Mouse (Mus musculus) embryo, embryonic 9.5 days (tissue): ENCODE data around the gene S100a10.

Source experiments
- DNase-seq: peaks from one replicate; pipeline ENCODE4 v3.0.0-alpha.2; 2017; ENCODE audit errors: extremely low spot score

The S100a10 gene

DNA sequence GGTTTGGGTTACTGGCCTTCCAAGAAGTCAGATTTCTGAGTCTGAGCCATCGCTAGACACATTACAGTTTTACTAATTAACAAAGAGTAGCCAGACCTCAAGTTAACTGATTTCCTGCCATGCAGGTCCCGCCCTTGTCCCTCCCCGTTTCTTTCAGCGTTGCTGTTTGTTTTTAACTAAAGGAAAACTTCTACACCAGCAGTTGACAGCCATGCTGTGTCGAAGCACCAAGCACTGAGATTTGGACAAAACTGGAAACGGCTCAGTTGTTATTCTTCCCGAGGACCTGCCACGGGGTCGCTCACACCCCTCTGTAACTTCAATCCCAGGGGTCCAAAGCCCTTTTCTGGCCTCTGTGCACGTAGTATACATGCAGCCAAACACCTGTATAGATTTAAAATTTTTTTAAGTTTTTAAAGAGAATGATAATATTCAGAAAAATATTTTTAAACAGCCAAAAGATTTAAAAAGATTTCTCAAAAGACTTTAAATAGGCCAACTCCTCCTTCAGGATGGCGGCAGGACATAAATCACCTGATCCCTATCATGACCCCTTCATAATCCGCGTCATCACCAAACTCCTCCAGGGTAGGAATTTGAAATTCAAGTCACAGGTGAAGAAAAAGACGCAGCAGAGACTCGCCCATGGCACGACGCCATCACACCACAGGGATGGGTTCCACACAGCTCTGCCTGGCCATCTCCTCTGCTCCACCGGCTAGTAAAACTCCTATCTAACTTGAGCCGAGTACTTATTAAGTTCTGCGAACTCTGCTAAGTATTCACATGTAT, 6.9 kb upstream of the S100a10 start:
- no peak for DNase-seq

DNA sequence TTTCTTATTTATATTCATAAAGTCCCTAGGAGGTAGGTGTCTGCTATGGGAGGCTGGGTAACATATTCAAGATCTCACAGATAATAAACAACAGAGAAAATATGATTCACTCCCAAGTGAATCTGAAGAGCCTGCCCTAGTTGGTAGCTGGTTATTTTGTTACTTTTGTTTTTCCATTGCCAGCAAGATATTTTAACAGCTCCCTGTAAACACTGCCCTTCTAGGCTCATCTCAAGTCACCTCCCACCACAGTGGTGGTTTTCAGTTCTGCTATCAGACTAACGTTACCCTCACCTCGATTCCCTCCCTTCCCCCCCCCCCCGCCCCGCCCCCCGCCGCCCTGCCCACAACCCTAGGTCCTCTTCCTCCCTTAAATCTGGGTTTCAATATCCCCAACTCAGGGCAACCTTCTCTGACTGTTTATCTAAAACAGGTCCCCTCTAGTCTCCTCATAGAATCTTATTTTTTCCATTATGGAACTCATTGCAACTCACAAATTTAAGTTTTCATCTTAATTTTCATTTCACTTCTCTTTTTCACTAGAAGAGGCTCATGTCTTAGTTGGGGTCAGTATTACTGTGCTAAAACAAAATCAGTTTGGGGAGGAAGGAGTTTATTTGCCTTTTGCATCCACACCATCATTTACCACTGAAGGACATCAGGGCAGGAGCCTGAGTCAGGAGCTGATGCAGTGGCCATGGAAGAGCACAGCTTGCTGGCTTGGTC, 6.2 kb upstream of the S100a10 start:
- no peak for DNase-seq

DNA sequence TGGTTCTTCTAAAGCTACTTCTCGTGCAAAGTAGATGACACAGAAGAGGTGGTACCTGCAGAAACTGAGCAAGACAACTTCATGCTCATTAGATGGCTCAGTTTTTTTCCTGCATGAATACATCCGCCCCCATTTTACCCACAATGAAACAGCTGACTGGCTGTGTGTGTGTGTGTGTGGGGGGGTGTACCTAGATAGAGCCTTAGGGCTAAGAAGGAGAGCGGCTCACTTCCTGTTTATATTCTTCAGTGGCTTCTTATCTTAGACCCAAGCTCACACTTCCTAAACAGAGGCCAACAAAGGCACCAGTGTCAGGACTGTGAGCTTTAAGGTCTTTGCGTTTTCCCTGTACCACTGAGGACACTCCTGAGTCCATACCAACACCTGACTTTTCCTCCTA, 4.9 kb upstream of the S100a10 start:
- no peak for DNase-seq

DNA sequence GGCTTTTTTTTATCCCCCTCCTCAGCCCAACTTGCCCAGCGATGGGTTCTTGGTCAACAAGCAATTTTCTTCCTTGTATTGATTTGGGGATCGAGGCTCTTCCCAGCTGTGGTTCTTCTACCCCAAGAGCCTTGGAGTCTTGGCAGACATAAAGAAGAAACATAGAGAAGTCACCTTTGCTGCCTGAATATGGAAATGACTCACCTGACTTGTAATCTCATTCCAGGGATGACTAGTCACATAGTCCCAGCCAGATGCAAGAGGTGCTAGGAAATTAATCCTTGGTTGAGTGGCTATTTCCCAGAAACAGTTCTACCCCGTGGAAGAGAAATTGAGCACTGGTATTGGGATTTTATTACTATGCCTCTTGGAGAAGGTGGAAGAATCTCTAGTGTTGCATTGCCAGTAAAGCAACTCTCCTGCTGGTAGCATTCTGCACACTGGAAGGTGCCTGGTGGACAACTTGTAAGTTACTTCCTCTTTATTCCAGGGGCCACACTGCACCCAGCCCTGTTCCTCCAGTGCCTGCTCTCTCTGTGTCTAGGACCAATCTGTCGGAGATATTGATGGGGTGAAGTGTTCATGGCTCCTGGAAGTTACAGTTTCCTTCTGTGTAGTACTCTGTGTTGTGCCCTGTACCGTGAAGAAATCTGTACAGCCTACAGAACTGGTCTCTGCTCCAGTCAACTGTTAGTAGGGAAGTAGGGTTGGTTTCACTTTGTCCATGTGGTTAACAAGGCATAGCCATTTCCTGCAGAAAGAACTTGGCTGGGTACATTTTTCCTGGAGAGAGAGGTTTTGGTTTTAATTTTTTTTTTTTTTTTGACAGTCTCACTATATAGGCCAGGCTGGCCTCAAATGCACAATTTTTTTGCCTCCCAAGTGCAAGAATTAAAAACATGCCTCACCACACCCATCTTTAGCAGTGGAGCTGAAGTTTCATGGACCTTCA, 2.7 kb upstream of the S100a10 start:
- no peak for DNase-seq

DNA sequence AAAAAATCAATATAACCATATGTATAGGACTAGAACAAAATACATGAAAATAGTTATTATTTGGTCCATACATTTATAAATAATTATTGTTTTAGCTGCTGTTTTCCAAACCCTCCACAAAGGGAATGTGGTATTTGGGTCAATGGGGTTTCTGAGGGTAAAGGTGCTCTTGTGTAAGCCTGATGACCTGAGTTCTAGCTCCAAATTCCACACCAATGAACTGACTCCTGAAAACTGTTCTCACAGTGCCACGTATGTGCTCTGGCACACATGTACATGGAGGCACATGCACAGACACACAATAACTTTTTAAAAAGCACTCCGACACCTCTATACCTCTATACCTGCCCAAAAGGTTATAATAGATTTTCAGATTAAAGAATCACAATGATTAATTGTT, 1.6 kb upstream of the S100a10 start:
- no peak for DNase-seq

DNA sequence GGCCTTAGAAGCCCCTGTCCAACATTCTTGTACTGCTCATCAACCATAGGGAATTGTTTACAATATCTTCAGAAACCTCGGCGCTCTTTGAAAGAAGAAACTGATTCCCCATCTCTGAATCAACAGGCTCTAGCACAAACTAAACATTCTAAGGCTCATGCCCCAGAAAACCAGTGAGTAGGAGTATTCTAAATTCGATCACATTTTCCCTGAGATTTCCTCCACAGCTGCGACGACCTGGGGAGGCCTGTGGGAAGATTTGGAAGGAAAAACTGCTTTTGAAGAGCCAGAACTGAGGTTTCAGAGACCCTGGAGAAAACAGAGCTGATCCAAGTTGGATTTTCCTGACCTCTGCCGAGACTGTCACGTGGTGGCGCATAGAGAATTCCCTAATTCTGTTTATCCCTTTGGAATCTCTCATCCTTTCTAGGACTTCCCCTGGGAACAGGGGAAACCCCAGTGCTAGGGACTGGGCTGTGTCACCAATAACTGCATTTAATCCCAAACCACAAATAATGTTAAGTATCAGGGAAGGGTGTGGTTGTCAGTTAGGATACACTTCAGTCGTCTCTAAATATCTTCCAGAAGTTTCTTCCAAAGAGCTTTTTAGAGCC, 1.0 kb upstream of the S100a10 start:
- no peak for DNase-seq

DNA sequence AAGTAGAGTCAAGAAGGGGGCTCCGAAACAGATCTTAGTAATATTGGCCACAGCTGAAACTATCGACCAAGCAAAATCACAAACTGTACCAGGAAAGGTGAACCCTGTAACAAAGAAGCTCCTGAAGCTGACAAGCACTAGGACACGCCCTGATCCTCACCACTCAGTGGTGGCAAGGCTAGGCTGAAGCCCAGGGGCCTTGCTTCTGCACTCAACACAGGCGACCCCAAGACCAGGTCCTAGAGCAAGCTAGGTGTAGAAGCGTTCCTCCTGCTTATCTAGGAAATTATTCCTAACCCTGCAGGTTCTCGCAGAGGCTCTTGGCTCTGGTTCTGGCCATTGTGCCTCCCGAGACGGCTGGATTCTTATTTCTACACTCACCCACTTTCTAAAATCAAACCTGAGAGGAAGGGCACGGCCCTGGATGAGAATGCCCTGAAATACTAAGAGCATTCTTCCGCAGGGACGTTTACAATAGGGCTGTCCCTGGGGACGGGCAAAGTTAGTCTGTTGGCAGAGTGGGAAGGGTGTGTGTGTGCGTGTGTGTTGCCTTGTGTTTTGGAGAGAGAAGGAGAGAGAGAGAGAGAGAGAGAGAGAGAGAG, 400 bp upstream of the S100a10 start:
- DNase-seq = peak; percentile 37

DNA sequence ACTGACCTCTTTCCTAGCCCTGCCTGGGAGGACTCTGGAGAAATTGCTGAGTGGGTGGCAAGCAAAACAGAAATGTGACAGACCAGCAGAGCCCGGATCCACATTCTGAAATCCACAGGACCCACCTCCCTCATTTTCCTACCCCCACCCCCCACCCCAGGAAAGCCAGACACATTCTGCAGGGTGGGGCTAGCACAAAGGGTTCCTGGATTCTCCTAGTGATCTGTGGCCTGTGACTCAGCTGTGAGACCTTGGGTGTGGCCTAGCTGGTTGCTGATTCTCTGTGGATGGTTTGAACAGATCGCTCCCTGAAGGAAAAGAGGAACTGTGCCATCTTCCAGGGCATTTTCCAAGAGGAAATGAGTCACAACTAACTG, 986 bp downstream of the S100a10 start:
- DNase-seq = peak; percentile 33

DNA sequence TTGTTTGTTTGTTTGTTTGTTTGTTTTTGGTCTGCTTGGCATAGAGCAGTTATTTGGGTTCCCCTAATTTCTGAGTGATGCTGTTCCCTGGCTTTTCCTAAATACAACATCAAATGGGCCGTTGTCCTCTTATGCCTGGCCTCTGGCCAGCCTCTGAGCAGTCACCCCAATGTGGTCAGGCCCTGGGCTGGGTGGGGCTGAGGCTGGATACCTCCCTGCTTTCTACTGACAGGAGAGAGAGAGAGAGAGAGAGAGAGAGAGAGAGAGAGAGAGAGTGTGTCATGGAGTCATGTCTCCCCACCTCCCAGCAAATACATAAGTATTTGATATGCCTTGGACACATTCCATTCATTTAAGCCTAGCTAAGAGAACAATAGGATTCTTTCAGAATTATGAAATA, 1.7 kb downstream of the S100a10 start:
- no peak for DNase-seq

DNA sequence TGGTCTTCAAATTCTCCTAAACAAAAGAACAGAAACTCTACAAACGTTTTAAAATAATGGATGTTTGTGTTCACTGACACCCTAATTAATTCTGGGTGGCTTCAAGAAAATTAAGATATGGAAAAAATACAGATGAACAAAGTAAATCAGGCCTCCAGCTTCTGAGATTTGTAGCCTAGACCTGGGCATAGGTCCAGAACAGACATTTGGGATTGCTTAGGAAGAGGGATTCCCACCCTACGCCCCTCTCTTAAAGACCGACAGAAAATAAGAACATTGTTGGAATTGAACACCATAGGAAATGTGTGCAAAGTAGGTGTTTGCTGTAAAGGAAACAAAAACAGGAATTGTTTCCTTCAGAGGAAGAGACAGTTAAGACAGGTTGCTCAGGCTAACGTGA, 2.6 kb downstream of the S100a10 start:
- no peak for DNase-seq

DNA sequence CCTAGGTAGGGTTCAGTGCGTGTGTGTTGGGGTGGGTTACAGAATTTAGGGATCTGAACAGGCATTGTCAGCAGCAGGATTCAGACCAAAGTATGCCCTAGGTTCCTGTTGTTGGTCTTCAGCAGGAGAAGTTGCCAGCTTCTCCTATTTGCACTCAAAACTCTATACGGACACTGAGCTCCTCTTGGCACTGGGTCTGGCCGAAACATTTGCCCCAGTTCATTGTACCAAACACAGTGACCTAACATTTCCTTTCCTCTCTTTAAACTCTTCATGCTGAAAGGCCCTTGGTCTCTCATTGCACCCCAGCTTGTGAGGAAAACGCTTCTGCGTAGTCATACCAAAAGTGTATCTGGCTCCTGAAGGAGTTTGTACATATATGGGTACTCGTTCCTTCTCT, 5.1 kb downstream of the S100a10 start:
- DNase-seq = no peak

DNA sequence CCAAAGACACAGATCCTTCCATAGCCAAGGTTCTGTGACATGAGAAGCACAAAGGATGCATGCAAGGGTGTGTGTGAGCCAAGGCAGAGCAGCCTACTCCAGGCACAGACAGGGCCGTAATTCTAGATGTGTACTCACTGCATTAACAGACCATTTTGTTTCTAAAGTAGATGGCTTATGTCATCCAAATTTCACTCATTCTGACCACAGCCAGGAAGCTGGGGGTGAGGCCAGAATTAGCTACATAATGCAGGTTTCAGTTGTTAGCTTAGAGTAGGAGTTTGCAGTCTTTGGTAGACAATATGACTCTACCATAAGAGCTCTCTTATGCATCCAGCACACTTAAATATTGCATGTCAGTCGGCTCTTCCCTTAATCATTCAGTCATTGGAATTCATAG, 7.5 kb downstream of the S100a10 start:
- no peak for DNase-seq

DNA sequence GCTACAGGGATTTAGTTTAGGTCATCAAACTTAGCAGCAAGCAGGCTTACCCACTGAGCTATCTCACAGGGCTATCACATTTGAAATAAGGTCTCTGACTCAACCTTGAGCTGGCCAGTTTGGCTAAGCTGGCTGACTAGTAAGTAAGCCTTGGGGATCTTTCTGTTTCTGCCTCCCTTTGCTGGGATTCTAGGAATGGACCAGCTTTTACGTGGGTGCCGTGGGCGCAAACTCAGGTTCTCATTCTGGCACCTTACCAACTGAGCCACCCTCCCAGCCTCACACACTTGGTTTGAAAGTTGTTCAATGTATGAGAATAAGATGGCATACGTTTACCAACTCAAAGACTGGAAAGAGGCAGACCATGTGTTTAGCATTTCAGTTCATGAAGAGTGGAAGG, 8.3 kb downstream of the S100a10 start:
- no peak for DNase-seq

DNA sequence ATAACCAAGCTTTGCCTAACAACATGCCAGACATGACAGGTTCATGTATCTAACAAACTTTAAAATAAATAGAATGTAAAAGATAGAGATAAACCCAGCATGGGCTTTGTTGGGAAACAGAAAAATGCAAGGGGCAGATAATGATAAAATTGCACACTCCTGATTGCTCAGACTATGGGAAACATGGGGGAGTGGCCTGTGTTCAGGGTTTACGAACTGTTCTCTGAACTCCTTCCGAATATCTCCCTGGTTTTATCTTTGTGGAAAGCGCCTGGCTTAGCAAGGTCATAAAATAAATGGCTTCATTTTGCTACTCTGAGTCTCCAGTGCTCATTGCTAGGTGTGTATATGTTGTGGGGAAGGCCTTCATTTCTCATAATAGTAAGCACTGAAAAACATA, 12.0 kb downstream of the S100a10 start:
- no peak for DNase-seq

DNA sequence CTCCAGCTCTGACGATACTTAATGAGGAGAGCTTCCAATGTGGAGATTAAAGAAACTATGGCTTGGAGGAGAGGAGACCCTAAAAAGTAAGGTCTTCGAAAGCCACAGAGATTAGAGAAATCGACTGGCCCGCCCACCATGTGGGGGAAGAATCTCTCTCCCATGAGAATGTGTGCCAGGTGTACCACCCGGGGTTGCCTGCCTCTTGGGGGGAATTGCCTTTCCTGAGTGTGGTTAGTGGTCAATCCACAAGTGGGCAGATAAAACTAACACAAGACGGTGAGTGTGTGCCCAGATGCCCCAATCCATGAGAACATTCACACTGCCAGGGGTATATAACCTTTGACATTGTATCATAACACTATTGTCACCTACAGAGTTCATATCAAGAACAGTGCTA, 12.8 kb downstream of the S100a10 start:
- DNase-seq = no peak

DNA sequence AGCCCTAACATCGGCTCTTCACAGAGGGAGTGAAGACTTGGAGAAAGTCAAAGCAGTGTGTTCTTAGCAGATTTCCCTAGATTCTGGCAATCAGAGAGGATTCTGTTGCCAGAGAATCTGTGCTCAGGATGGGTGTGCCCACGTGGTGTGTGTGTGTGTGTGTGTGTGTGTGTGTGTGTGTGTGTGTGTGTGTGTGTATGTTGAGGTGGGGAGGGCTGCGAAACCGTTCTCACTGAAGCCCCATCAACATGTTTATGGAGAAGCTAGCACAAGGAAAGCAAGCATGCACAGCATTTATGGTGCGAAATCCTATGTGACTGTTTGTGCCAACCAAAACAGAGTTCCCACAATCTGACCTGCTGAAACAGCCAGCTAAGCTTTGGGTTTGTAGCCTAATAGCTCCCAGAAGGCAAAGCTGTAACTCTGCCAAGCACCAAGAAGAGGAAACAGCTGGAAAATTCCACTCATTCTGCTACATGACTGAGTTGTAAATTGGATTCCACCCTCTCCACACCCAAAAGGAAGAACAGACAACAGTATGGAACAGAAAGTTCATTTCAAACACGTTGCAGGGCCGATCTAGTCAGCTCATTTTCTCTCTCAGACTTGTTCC, 13.7 kb downstream of the S100a10 start:
- no peak for DNase-seq

DNA sequence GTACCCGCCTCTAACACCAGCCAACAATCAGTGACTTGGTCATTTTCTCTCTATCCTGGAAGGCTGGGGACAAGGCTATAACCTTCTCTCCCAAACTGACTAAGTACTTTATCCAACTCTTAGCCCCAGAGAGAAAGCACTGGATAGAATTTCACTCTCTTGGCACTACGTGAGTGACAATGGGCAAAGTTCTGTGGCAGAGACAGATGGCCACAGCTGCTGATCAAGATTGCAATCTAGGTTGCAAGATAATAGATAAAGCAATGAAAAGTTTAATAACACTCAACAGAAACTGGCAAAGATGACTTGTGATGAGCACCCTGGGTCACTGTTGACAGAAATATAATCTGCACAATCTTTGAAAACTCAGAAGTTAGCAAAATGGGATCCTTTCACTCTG, 14.2 kb downstream of the S100a10 start:
- no peak for DNase-seq

DNA sequence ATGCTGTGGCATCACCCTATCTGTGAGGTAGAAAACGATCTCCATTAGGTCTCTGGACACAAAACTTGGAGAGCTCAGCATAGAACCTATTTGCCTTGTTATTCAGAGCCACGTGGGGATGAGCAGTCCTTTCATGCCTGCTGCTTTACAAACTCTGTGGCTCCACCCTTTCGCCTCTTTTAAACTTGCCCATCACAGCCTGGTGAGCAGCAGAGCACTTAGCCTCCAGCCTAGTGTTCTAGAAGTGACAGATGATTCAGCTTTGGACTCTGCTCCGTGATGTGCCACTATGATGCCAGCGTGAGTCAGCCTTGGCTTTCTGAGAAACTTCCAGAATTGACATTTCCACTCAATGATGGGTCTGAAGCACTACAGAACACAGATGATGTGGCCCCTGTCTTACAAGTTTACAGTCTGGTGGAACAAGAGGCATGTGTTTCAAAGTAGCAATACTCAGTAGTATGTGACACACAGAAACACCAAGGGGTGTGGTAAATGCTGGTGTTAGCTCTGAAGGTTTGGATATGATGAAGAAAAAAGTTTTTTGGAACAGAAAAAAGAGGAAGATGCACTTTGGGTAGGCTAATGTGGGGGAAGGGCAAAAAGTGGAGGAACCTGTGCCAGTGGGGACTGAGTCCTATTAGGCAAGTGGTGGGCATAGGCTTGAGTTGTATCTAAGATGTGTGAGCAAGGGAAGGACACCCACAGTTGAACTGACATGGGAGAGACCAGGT, 17.3 kb downstream of the S100a10 start:
- no peak for DNase-seq

DNA sequence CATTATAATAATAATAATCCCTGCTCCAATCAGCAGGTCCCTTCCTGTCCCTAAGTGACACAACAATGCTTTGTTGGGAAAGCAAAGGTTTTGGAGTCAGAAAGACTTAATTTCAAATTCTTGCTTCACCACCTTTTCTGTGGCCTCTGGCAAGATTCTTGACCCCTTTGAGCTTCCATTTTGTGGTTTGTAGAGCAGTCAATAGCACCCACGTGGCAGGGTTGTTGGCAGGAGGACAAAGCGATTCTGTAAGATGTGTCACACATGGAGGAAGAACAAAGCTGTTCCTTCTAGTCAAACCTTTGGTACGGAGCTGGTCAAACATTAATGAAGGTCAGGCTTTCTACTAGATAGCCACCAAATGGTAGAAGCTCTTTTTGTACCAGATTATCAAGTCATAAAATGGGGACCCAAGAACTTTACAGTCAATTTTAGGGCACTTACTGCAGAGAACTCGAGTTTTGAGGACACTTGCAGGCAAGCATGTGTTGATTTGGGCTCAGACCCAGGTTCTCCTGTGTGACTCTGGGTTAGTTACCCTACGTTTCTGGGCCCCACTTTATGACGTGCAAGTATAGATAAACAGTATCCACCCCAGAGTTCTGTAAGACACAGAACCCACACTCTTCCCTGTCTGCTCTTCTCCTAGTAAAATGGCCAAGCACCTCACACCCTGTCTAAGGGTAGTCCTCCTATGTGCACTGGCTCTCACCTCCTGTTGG, 24.6 kb downstream of the S100a10 start:
- DNase-seq = no peak

DNA sequence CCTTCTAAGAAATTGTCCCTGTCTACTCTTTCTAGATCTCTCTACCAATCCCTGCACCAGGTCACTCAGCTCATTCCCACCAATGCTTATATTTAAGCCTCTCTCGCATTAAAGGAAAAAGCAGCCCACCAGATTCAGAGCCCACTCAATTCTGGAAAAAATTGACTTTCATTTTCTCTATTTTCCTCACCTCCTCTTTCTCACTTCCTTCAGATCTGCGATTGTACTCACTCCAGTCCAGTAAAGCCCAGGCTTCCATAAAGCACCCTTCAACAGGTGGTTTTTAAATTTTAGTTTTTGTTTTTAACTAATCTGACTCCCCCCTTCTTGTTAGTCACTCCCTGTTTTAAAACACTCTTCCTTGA, 25.1 kb downstream of the S100a10 start:
- DNase-seq = no peak
